Mouse (Mus musculus) left cerebral cortex, postnatal 4 days (tissue): ENCODE results near the gene Gm826. TPM values are rescaled to one million over a fixed set of nuclear protein-coding genes. Genes with fewer than 3 reads are reported as not detected.

Experiments used
- DNase-seq: peaks from one replicate; pipeline ENCODE4 v3.0.0-alpha.2; 2022
- intact Hi-C: fragments of 180-260 bp; cut with DNase I; formaldehyde crosslinking; loops from one replicate; pipeline ENCODE4 v1.15.1; 2025
- total RNA-seq, 2 experiments: library from RNA; stranded (reverse); gene quantifications; 2 replicates each; pipeline ENCODE4 v1.2.3; 2021

The Gm826 gene
- total RNA-seq, result under 1 TPM in 1 of 2 experiments, not detected in 1; 0.50 TPM

DNA sequence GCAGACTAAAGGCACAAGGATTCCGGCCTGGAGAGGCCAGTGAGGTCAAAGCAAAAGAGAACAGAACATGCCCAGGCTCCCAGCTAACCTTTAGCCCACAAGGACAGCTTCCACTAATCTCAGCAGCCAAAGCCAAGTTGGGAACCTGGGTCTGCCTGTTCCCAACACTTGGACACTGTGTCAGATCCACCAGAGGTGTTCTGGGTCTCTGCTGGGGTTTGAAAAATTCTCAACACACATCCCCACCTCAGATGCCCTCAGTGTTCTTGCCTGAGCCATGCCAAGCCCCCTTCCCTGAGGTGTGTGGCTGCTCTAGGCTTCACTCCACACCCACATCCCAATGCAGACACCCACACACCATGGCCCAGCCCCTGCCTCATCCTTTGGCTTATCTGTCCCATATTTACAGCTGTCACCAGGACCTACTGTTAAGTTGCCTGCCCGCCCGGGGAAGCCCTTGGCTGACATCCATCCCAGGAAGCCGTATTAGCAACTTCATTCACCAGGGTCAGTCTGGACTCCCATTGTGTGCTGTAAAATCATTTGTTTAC is at the start of gene Gm826:
Gm826 (minus strand) TSS at position 52 of the 551 bp plus-strand sequence.
- peak; percentile 13 for DNase-seq
- intact Hi-C loops, result no loop called here

DNA sequence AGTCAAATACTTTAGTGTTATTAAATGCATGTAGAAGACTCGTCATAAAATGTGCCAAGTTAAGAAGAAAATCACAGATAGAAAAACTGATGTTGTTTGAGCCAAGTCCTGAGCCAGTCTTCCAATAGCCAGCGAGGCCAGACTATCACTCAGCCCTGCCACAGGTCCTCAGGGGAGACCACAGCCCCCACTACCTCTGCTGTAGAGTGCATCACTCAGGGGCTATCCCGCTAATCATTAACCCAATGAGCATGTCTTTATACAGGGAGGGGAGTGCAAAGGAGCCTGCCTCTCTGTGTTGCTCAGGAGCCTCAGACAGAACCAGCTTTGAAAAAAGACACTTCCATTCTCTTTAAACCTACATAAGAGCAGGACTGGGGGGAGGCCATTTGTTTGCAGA is 49.5 kb upstream of the Gm826 start:
- DNase-seq, result no peak
- intact Hi-C loops, result no loop called here

DNA sequence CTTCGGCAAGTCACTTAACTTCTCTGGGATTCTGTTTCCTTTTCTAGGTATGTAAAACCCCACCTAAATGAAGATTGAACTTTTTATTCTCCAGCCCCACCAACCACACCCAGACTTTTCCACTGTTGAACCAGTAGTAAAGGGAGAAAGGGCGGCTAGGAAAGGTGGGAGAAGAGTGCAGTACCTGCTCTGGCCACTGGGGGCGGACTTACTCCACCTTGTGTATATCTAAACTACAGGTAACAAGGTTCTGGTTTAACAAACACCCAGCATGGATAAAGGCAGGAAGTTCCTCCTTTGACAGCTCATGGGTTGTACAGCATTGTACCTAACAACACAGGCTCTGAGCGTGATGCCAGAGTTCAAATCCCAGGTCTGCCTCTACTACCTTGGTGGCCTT is 44.3 kb upstream of the Gm826 start:
- intact Hi-C loops, result loop anchor here (10.0 kb wide), 1 partner anchor 1323 kb away; no protein-coding TSS in a partner anchor

GRCm38 (mm10) chr2:160376236-160376635 is 42.3 kb upstream of the Gm826 start:
- intact Hi-C loops, result loop anchor here (10.0 kb wide), 1 partner anchor 1321 kb away; no protein-coding TSS in a partner anchor
- no peak for DNase-seq

More for the DNA sequence above, 44.3 kb upstream of the Gm826 start:
- DNase-seq, result peak; percentile 50

DNA sequence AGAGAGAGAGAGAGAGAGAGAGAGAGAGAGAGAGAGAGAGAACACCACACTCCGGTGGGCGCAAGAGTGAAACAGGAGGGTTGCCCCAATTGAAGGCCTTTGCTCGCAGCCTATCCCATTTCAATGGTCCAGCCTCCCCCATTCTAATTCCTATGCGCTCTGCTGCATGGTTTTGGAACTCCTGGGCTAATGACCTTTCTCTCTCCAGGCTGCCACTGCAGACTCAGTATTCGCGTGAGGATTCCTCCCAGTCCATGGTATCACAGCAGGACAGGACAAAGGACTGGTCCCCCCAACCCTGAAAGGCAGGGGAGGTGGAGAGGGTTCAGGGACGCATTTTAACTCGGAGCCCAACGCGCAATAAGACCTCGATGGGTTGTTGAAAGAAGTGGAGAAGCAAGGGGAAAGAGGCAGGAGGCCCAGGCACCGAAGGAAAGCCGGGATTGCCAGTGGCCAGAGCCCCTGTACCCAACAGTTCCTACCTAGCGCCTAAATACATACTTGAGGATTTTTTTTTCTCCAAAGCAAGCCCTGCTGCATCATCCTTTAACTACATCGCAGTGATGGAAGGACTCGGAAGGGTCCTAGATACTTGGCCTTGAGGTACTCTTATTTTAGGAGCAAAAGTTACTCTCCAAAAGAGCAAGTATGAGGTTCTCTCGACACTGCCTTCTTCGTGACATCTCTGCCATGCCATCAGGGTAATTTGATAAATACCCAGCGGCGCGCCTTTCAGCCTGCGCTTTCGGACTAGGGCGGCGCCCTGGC is 35.9 kb upstream of the Gm826 start:
- intact Hi-C loops, result loop anchor here (5.0 to 10.0 kb wide), 4 partner anchors 207 to 1458 kb away; no protein-coding TSS in a partner anchor
- no peak for DNase-seq

GRCm38 (mm10) chr2:160368422-160369357 is 34.7 kb upstream of the Gm826 start:
- intact Hi-C loops, result loop anchor here (5.0 to 10.0 kb wide), 3 partner anchors 209 to 1456 kb away; no protein-coding TSS in a partner anchor
- no peak for DNase-seq

- peak; percentile 88 for DNase-seq
- intact Hi-C loops, result loop anchor here (5.0 to 10.0 kb wide), 3 partner anchors 210 to 1455 kb away; no protein-coding TSS in a partner anchor
These were observed 33.7 kb upstream of the Gm826 start for GRCm38 (mm10) chr2:160367448-160368208.

DNA sequence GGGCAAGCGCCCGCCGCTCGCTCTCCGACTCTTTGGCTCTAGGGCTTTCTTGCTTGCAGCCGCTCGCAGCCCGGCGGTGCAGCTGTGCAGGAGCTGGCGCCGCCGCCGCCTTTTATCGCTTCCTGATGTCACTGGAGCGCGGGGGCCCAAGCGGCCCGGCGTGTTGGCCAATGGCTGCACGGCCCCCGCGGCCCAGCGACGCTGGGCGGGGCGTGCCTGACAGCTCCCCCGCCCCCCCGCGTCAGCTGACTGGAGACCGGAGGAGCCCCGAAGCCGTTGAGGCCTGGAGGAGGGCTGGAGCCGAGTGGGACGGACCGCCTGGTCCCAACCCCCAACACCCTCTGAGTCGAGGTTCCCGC is 33.0 kb upstream of the Gm826 start, which contains the start of gene Mafb:
Mafb (minus strand) TSS at position 86 of the 359 bp plus-strand sequence.
- DNase-seq, result peak; percentile 91
- intact Hi-C loops, result loop anchor here (5.0 to 10.0 kb wide), 3 partner anchors 210 to 1455 kb away; no protein-coding TSS in a partner anchor

DNA sequence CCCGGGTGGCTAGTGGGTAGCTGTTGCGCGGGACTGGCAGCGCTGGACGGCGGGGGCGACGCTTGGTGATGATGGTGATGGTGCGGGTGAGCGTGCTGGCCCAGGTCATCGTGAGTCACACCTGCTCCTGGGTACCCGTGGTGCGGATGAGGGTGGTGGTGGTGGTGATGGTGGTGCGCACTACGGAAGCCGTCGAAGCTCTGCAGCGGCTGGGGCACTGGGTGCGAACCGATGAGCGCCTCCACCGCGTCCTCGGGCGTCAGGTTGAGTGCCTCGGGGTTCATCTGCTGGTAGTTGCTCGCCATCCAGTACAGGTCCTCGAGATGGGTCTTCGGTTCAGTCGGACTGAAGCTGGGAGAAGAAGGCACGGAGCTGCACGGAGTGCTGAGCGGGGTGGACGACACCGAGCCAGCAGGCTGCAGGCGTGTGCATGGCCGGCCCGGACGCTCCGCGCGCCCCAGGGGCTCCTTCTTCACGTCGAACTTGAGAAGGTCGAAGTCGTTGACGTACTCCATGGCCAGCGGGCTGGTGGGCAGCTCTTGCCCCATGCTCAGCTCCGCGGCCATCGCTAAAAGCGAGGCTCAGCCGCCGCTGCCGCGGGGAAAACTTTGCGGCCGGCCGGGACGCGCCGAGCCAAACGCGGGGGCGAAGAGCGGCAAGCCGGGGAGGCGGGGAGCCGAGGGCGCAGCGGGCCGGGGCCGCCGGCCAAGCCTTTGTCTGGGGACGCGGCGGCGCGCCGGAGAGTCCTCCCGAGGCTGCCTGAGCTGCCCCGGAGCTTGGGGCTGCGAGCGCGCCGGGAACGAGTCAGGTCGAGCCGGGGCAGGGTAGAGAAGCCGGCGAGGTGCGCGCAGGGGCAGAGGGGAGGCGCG is 32.4 kb upstream of the Gm826 start:
- intact Hi-C loops, result loop anchor here (5.0 to 10.0 kb wide), 3 partner anchors 211 to 1454 kb away; no protein-coding TSS in a partner anchor
- peak; percentile 35 for DNase-seq

GRCm38 (mm10) chr2:160365107-160365911 is 31.3 kb upstream of the Gm826 start:
- intact Hi-C loops, result loop anchor here (5.0 to 10.0 kb wide), 3 partner anchors 212 to 1453 kb away; no protein-coding TSS in a partner anchor
- no peak for DNase-seq

DNA sequence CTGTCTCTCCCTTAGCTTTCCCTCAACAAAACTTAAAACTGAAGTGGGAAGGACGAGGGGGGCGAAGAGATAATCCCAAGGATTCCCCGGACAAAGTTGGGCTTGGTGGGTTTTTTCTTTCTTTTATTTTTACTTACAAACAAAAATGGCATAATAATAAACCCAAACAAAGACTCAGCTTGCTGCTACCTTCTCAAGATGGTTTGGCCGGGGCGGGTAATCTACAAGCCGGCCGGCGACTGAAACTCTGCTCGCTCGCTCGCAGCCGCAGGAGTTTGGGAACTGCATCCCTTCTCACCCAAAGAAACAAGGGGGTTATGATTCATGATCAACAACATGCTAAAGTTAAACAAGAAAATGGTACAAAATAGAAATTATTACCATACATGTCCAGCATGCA is 30.7 kb upstream of the Gm826 start:
- DNase-seq, result no peak
- intact Hi-C loops, result loop anchor here (5.0 to 10.0 kb wide), 3 partner anchors 213 to 1452 kb away; no protein-coding TSS in a partner anchor

DNA sequence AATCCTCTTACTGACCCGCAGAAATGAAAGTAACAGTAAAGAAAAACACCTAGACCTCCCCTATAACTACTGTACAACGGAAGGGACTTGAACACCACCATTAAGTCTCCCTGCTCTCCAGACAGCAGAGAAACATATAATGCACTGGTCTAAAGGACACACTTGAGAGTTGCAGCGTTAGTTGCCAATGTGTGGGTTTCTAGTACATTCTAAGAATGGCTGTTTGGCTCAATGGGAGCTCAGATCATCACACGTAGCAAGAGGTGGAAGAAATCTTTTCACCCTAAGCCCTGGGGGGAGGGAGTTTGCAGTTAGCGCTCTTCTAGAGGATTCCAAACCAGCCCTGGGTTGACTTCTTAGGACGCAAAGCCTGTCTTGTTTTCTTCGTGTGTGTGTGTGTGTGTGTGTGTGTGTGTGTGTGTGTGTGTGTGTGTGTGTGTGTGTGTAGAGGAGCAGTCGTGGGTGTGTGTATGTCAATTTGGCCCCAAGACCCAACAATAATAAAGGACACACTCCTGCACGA is 30.2 kb upstream of the Gm826 start:
- DNase-seq, result no peak
- intact Hi-C loops, result loop anchor here (10.0 kb wide), 1 partner anchor 779 kb away; no protein-coding TSS in a partner anchor

DNA sequence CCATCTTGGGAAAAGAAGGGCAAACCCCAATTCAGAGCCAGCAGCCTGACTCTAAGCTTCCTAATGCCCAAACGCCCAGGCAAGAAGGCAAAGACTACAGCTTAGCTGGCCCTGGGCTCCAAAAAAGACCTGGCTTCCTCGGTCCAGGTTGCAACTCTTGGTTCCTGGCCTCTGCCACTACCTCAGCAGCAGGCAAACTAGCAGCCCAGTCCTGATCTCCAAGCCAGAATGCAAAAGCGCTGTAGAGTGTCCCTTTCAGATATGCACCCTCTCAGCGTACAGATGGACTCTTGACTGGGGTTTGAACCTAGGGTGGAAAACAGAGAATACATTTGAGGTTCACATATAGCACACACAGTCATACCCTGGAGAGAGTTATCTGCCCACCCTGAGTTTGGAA is 29.2 kb upstream of the Gm826 start:
- intact Hi-C loops, result loop anchor here (10.0 kb wide), 1 partner anchor 778 kb away; no protein-coding TSS in a partner anchor
- DNase-seq, result no peak

GRCm38 (mm10) chr2:160361442-160362121 is 27.6 kb upstream of the Gm826 start:
- intact Hi-C loops, result loop anchor here (10.0 kb wide), 1 partner anchor 777 kb away; no protein-coding TSS in a partner anchor
- DNase-seq, result no peak

GRCm38 (mm10) chr2:160360234-160360874 is 26.4 kb upstream of the Gm826 start:
- intact Hi-C loops, result loop anchor here (10.0 kb wide), 1 partner anchor 776 kb away; no protein-coding TSS in a partner anchor
- no peak for DNase-seq

DNA sequence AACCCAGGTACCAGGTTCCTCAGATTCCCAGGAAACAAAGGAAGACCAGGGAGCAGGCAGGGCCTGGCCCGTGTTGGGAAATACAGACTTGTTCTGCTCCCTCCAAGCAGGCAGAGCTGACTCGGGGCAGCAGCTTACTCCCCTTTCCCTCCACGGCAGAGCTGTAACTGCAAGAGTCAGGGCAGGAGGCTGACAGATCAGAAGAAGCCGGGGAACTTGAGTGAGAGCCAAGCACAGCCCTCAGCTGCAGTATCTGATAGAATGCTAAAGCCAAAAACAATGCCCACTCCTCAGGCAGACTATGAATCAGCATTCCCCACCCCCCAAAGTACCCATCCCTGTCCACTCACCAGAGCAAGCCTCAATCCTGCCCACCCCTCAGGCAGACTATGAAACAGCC is 24.9 kb upstream of the Gm826 start:
- no peak for DNase-seq
- intact Hi-C loops, result no loop called here
